Mouse (Mus musculus) adrenal gland, postnatal 25 days (tissue): ENCODE measurements around the gene Ifi47. TPM values are rescaled to one million over a fixed set of nuclear protein-coding genes. Genes with fewer than 3 reads are reported as not detected.

Source experiments
- total RNA-seq: library from RNA; stranded (reverse); gene quantifications from 2 replicates; pipeline ENCODE4 v1.2.3, GENCODE M21; 2021

The Ifi47 gene
- total RNA-seq, 1 experiment from 2014 or later, result 2.9 TPM

Other genes with a start within 250 kb of the Ifi47 start
- 2.3 and 3.6 TPM in 2 replicates for gene Gm12184, start 249.9 kb upstream of the Ifi47 start, total RNA-seq
- 18.7 and 22.6 TPM in 2 replicates for gene Irgm1, start 204.9 kb upstream of the Ifi47 start, total RNA-seq
- 1.3 TPM in 2 replicates for gene Gm5431, start 174.4 kb upstream of the Ifi47 start, total RNA-seq
- gene Psme2b, start 130.4 kb upstream of the Ifi47 start, total RNA-seq, result 4.6 TPM in 1 of 2 replicates, not detected in the other
- gene Olfr56, start 97.7 kb upstream of the Ifi47 start, total RNA-seq, result not detected in 2 replicates
- 2.1 and 3.2 TPM in 2 replicates for gene 9930111J21Rik1, start 97.2 kb upstream of the Ifi47 start, total RNA-seq
- gene Gm12185, start 84.4 kb upstream of the Ifi47 start, total RNA-seq, result 0.67 and 1.3 TPM in 2 replicates
- gene Tgtp1, start 82.4 kb upstream of the Ifi47 start, total RNA-seq, result 1.5 and 2.2 TPM in 2 replicates
- 3.1 TPM in 2 replicates for gene 9930111J21Rik2, start 25.3 kb upstream of the Ifi47 start, total RNA-seq
- 1.9 and 2.9 TPM in 2 replicates for gene Tgtp2, start 12.4 kb upstream of the Ifi47 start, total RNA-seq
- gene Olfr1396, start 38.3 kb downstream of the Ifi47 start, total RNA-seq, result 0.58 and 0.86 TPM in 2 replicates
- gene Olfr1395, start 65.7 kb downstream of the Ifi47 start, total RNA-seq, result not detected in 2 replicates
- not detected in 2 replicates for gene Olfr1394, start 77.8 kb downstream of the Ifi47 start, total RNA-seq
- gene Btnl9, start 110.6 kb downstream of the Ifi47 start, total RNA-seq, result 23.7 and 26.6 TPM in 2 replicates
- 36.2 and 38.8 TPM in 2 replicates for gene Zfp62, start 126.7 kb downstream of the Ifi47 start, total RNA-seq
- gene Mgat1, start 167.6 kb downstream of the Ifi47 start, total RNA-seq, result 94.2 and 116 TPM in 2 replicates
- not detected in 2 replicates for gene Olfr1393, start 201.7 kb downstream of the Ifi47 start, total RNA-seq
- gene Olfr1392, start 208.7 kb downstream of the Ifi47 start, total RNA-seq, result not detected in 2 replicates
- not detected in 2 replicates for gene Olfr10, start 228.2 kb downstream of the Ifi47 start, total RNA-seq
- not detected in 2 replicates for gene Olfr1391, start 246.2 kb downstream of the Ifi47 start, total RNA-seq